Mouse (Mus musculus) midbrain, embryonic 12.5 days (tissue): ENCODE results near the gene Ago1. TPM values are rescaled to one million over a fixed set of nuclear protein-coding genes. Genes with fewer than 3 reads are reported as not detected.

Experiments
- ATAC-seq: fragments of 200-750 bp; cut with Nextera tagmentation; 2 replicates; pipeline ENCODE4 v1.8.0; 2017; ENCODE audit warnings: low read depth, moderate TSS enrichment, moderate library complexity; ENCODE audit not compliant: low FRiP score
- H3K27ac ChIP-seq: fragments of 300-500 bp; sonication (generic); replicated peaks from 2 replicates; pipeline ENCODE4 v1.5.1; 2016; ENCODE audit warnings: mild to moderate bottlenecking
- H3K27me3 ChIP-seq: fragments of 300-500 bp; sonication (generic); 2 replicates; pipeline ENCODE4 v1.6.1; 2016; ENCODE audit warnings: mild to moderate bottlenecking
- H3K36me3 ChIP-seq: fragments of 300-500 bp; sonication (generic); 2 replicates; pipeline ENCODE4 v1.6.1; 2016
- H3K4me1 ChIP-seq: fragments of 300-500 bp; sonication (generic); 2 replicates; pipeline ENCODE4 v1.6.1; 2016
- H3K4me2 ChIP-seq: fragments of 300-500 bp; sonication (generic); replicated peaks from 2 replicates; pipeline ENCODE4 v1.6.1; 2016; ENCODE audit warnings: mild to moderate bottlenecking, moderate library complexity
- H3K4me3 ChIP-seq: fragments of 300-500 bp; sonication (generic); 2 replicates; pipeline ENCODE4 v1.5.1; 2016; ENCODE audit warnings: mild to moderate bottlenecking
- H3K9ac ChIP-seq: fragments of 300-500 bp; sonication (generic); replicated peaks from 2 replicates; pipeline ENCODE4 v1.6.1; 2016; ENCODE audit warnings: mild to moderate bottlenecking, moderate library complexity
- H3K9me3 ChIP-seq: fragments of 300-500 bp; sonication (generic); 2 replicates; pipeline ENCODE4 v1.6.1; 2016; ENCODE audit warnings: mild to moderate bottlenecking
- WGBS: fragments of 180-500 bp; shearing (Covaris S2); methylation state at CpG from one replicate; pipeline ENCODE4 v1.1.7; 2016; 5-methylcytosine and 5-hydroxymethylcytosine counted together
- polyA plus RNA-seq: library from polyadenylated mRNA; unstranded; fragments of >200 nt; fragmentation: Nextera tagmentation; extraction: Ambion mirVana; gene quantifications from 2 replicates; pipeline ENCODE4 v1.2.1, GENCODE M21; 2016

Gene Ago1
- polyA plus RNA-seq, 1 experiment from 2014 or later: 21.7 TPM

DNA sequence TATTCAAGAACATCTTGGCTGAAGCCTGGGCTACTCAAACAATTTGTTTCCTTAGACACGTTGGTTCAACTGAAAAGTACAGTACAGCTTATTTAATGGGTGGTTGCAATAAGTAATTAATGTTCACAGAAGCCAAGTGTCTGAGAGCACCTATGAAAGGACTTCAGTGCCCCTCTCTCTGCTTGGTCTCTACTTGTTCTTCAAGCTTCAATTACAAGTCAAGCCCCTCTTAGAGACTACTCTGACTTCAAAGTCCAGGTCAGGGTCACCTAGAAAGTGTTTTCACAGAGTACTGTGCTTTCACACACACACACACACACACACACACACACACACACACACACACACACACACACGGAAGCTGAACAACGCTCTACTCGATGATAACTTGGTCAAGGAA is 25.0 kb upstream of the Ago1 start:
- WGBS: 79% methylated on average over 4 of the region's 4 CpGs
- no peaks in the 10 kb centered on the region for H3K27me3 ChIP-seq
- no peak overlapping the region for H3K27ac ChIP-seq
- H3K4me1 ChIP-seq: no peaks in the 10 kb centered on the region
- no peak overlapping the region for H3K4me2 ChIP-seq
- no peak for ATAC-seq
- no peak overlapping the region for H3K9ac ChIP-seq
- no peak overlapping the region for H3K4me3 ChIP-seq
- H3K9me3 ChIP-seq: no peaks in the 10 kb centered on the region
- peaks cover 30% of the 10 kb centered on the region for H3K36me3 ChIP-seq

DNA sequence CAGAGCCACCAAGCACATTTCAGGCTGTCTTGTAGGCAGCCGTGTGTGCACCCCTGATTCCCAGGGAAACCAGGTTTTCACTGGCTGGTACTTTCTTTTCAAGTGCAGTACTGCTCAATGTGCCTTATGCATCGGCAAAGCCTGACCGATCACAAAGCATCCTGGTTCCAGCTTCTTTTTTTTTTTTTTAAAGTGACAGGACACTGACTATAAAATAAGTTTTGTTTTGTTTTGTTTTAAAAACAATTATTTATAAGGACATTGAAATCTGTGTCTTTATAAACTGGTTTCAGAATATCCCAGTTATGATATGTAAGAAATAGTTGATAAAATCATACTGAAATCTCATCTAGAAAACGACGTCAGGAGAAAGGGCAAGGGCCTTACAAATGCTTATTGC is 23.6 kb upstream of the Ago1 start:
- H3K9ac ChIP-seq: no peak overlapping the region
- no peaks in the 10 kb centered on the region for H3K27me3 ChIP-seq
- peaks cover 28% of the 10 kb centered on the region for H3K36me3 ChIP-seq
- H3K4me3 ChIP-seq: no peak overlapping the region
- WGBS: 50% methylated on average over 5 of the region's 5 CpGs
- no peaks in the 10 kb centered on the region for H3K9me3 ChIP-seq
- no peak for ATAC-seq
- no peak overlapping the region for H3K27ac ChIP-seq
- H3K4me2 ChIP-seq: no peak overlapping the region
- H3K4me1 ChIP-seq: no peaks in the 10 kb centered on the region

DNA sequence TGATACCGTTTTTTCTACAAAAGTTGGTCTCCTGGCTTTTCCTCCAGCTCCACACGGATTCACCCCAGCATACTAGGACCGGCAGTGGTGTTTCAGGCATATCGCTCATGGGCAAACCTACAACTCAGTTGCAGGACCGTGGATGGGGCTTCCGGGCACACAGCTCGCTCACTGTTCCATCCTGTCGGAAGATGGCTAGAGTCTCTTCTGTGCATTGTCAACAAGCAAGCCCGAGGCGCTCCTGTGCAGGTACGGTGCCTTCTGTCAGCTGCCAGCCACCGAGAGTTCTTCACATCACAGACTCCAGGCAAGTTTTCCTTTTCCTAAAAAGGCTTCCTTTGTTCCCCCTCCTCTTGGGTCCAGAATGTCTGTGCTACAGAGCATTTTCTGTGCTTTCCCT is 22.3 kb upstream of the Ago1 start:
- no peaks in the 10 kb centered on the region for H3K9me3 ChIP-seq
- 85% methylated on average over 12 of the region's 12 CpGs for WGBS
- H3K36me3 ChIP-seq: peaks cover 20% of the 10 kb centered on the region
- H3K27ac ChIP-seq: no peak overlapping the region
- no peak overlapping the region for H3K4me3 ChIP-seq
- no peak overlapping the region for H3K9ac ChIP-seq
- no peak for ATAC-seq
- H3K4me1 ChIP-seq: no peaks in the 10 kb centered on the region
- no peak overlapping the region for H3K4me2 ChIP-seq
- H3K27me3 ChIP-seq: no peaks in the 10 kb centered on the region

DNA sequence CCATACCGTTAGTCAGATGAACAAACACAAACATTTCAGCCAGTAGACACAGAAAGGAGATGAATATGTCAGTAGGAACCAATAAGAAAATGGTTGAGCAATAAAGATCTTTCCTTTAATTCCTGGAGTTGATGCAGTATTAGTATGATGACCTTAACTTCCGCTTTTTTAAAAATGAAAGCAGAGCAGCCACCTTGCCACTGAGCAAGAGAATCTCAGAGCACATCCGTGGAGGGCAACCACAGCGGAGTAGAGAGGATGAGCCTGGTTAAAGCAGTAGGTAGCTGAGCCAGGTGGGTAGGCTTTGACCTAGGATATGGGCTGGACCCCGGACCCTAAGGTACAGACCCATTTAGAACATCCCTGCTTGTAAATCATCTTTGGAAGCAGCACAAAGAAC is 21.4 kb upstream of the Ago1 start:
- WGBS: 89% methylated on average over 5 of the region's 5 CpGs
- Histone ChIP-seq H3K4me1 (no peaks in the 10 kb centered on the region), H3K4me3 (no peak overlapping the region), H3K4me2 (no peak overlapping the region), H3K27me3 (no peaks in the 10 kb centered on the region), H3K36me3 (peaks cover 20% of the 10 kb centered on the region), H3K9ac (no peak overlapping the region), H3K9me3 (no peaks in the 10 kb centered on the region), H3K27ac (no peak overlapping the region)
- ATAC-seq: no peak

DNA sequence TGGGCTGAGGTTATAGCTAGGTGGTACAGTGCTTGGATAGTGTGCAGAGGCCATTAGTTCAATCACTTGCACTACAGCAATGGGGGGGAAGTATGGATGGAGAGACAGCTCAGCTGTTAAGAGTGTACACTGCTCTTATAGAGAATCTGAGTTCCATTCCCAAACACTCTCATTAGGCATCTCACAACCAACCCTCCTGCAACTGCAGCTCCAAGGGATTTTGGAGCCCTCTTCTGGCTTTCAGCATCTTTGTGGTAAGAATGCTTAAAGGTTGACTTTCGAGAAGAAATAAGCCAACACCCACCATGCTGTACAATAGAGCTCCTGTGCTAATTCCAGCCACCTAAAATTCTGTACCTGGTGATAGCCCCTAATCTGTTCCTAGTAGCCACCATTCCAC is 17.8 kb upstream of the Ago1 start:
- 81% methylated on average over 1 of the region's 1 CpGs for WGBS
- Histone ChIP-seq H3K4me1 (no peaks in the 10 kb centered on the region), H3K4me2 (no peak overlapping the region), H3K9ac (no peak overlapping the region), H3K27me3 (no peaks in the 10 kb centered on the region), H3K36me3 (peaks cover 7% of the 10 kb centered on the region; the same call in 1 of the 2 replicates), H3K27ac (no peak overlapping the region), H3K4me3 (no peak overlapping the region), H3K9me3 (no peaks in the 10 kb centered on the region)
- no peak for ATAC-seq

DNA sequence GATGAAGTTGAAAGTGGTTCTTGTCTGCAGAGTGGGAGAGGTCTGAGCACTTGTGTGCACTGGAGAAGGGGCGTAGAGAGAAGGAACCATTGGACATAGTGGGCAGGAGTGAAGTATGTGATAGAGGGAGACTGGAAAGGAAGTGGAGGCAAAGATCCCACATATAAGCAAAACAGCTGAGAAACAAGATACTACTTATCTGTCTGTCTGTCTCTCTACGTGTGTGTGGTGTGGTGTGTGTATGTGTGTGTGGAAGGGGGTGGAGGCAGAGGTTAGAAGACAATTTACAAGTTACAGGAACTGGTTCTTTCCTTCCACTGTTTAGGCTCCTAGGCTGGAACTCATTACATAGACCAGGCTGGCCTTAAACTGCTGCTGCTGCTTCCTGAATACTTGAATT is 16.7 kb upstream of the Ago1 start:
- H3K9me3 ChIP-seq: no peaks in the 10 kb centered on the region
- H3K4me1 ChIP-seq: no peaks in the 10 kb centered on the region
- H3K27me3 ChIP-seq: no peaks in the 10 kb centered on the region
- H3K9ac ChIP-seq: no peak overlapping the region
- H3K36me3 ChIP-seq: no peaks in the 10 kb centered on the region
- WGBS: 89% methylated on average over 2 of the region's 2 CpGs
- no peak overlapping the region for H3K27ac ChIP-seq
- H3K4me2 ChIP-seq: no peak overlapping the region
- ATAC-seq: no peak
- H3K4me3 ChIP-seq: no peak overlapping the region

DNA sequence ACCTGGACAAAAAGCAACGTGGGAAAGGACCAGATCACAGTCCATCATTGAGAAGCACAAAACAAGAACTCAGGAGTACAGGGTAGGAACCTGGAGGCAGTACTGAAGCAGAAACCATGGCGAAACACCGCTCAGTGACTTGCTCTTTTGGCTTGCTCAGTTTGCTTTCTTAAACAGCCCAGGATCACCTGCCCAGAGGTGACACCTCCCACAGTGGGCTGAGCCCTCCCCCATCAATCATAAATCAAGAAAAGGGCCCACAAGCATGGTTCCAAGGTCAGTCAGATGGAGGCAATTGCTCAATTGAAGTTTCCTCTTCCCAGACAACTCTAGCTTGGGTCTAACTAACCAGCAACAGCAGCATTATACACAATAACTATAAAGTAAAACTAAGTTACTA is 15.5 kb upstream of the Ago1 start:
- Histone ChIP-seq H3K27me3 (no peaks in the 10 kb centered on the region), H3K4me2 (no peak overlapping the region), H3K4me1 (no peaks in the 10 kb centered on the region), H3K27ac (no peak overlapping the region), H3K36me3 (no peaks in the 10 kb centered on the region), H3K4me3 (no peak overlapping the region), H3K9me3 (no peaks in the 10 kb centered on the region), H3K9ac (no peak overlapping the region)
- 91% methylated on average over 3 of the region's 3 CpGs for WGBS
- ATAC-seq: no peak

DNA sequence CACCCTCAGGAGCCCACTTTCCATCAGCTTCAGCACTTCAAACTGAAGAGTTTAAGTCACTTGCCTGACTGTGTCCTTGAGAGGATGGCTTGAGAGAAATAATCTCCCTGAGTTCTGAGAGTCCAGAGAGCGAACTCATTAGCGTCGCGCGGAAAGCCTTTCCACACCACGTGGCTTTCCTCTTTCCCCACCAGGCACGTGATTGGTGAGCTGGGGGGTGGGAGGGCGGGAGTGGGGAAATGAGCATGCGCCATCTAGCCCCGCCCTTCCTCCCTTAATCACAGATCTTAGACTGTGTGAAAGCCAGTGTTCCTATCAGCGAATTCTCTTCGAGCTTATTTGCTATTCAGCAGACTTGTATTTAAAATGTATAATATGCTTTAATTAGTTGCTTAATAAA is 14.6 kb upstream of the Ago1 start:
- ATAC-seq: no peak
- no peaks in the 10 kb centered on the region for H3K36me3 ChIP-seq
- no peak overlapping the region for H3K27ac ChIP-seq
- no peaks in the 10 kb centered on the region for H3K27me3 ChIP-seq
- no peak overlapping the region for H3K4me3 ChIP-seq
- no peak overlapping the region for H3K9ac ChIP-seq
- WGBS: 84% methylated on average over 12 of the region's 12 CpGs
- H3K4me1 ChIP-seq: no peaks in the 10 kb centered on the region
- no peak overlapping the region for H3K4me2 ChIP-seq
- H3K9me3 ChIP-seq: no peaks in the 10 kb centered on the region

DNA sequence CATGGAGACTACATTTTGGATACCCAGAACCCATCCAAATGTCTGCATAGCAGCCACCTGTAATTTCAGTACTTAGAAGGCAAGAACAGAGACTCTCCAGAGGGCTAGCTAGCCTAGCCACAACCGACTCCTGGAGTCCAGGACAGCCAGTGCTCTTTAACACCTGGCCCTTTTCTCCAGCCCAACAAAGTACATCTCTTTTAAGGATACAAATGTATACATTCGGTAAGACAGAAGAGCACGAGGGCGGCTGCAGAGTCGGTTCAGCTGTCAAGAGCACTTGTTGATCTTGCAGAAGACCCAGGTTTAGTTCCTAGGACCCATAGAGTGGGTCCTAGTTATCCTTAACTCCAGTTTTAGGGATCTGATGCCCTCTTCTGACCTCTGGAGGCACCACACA is 13.1 kb upstream of the Ago1 start:
- no peaks in the 10 kb centered on the region for H3K27me3 ChIP-seq
- no peak overlapping the region for H3K4me3 ChIP-seq
- H3K27ac ChIP-seq: no peak overlapping the region
- no peaks in the 10 kb centered on the region for H3K4me1 ChIP-seq
- H3K9me3 ChIP-seq: no peaks in the 10 kb centered on the region
- no peak overlapping the region for H3K9ac ChIP-seq
- 93% methylated on average over 5 of the region's 5 CpGs for WGBS
- no peaks in the 10 kb centered on the region for H3K36me3 ChIP-seq
- H3K4me2 ChIP-seq: no peak overlapping the region
- ATAC-seq: no peak

DNA sequence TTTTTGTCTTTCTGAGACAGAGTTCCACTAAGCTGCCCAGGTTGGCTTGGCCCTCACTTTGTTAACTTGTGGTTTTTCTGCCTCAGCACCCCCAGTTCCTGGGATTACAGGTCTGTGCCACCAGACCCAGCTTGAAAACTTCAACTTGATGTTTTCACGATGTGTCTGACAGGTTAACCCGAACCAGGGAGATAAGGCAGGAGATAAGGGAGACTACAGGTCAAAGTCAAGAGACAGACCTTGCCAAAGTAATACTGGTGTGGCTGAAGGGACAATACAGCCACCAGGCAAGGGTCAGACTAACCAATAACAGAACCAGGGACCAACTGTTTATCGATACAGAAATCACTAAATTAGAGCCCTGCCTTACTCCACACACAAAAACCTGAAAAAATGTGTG is 11.9 kb upstream of the Ago1 start:
- 84% methylated on average over 3 of the region's 3 CpGs for WGBS
- Histone ChIP-seq H3K9ac (no peak overlapping the region), H3K9me3 (no peaks in the 10 kb centered on the region), H3K36me3 (no peaks in the 10 kb centered on the region), H3K4me3 (no peak overlapping the region), H3K4me2 (no peak overlapping the region), H3K27me3 (no peaks in the 10 kb centered on the region), H3K4me1 (no peaks in the 10 kb centered on the region), H3K27ac (no peak overlapping the region)
- no peak for ATAC-seq

DNA sequence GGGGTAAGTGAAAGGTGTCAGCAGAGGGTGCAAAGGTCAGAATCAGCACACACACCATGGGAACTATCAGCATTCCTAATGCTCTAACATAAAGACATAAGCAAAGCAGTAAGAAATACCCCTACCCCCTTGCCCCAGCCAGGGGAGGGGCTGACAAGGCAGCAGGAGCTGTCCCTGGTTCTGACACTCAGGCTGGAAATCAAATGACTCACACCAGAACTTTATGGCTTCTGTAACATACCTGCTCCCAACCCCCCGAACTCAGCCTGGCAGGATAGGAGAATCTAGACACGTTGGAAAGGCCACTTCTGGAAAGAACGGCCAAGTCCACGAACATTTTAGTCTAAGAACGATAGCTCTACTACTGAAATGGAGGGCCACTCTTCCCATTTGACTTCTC is 4.6 kb upstream of the Ago1 start:
- H3K9me3 ChIP-seq: no peaks in the 10 kb centered on the region
- 52% methylated on average over 5 of the region's 5 CpGs for WGBS
- peaks cover 4% of the 10 kb centered on the region; the same call in 1 of the 2 replicates for H3K4me1 ChIP-seq
- no peaks in the 10 kb centered on the region for H3K36me3 ChIP-seq
- H3K27me3 ChIP-seq: no peaks in the 10 kb centered on the region
- H3K27ac ChIP-seq: no peak overlapping the region
- H3K4me2 ChIP-seq: no peak overlapping the region
- H3K9ac ChIP-seq: no peak overlapping the region
- H3K4me3 ChIP-seq: no peak overlapping the region
- ATAC-seq: no peak

DNA sequence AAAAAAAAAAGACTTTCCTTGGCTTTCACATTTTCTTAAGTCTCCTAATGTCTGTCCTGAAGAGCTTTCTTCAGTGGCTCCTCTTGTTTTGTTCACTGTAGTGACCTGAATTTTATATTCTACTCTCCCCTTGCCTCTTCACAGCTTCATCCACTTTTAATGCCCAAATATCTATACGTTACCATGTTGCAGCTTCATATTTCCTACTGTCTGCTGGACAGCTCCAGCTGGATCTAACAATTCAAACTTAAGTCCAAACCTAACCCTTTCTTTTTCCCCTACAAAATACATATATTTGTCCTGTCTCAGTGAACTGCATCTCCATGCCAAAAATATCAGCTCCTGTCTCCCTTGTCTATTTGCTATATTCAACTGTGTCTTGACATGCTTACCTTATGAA is 951 bp upstream of the Ago1 start:
- Histone ChIP-seq H3K4me1 (peaks cover 34% of the 10 kb centered on the region), H3K27ac (peak overlapping the region; percentile 99; the same call in 1 of the 2 replicates), H3K4me3 (no peak overlapping the region), H3K27me3 (no peaks in the 10 kb centered on the region), H3K9me3 (no peaks in the 10 kb centered on the region), H3K36me3 (no peaks in the 10 kb centered on the region), H3K9ac (no peak overlapping the region), H3K4me2 (peak overlapping the region; percentile 72; the same call in 1 of the 2 replicates)
- ATAC-seq: no peak
- WGBS: 66% methylated on average over 1 of the region's 1 CpGs

DNA sequence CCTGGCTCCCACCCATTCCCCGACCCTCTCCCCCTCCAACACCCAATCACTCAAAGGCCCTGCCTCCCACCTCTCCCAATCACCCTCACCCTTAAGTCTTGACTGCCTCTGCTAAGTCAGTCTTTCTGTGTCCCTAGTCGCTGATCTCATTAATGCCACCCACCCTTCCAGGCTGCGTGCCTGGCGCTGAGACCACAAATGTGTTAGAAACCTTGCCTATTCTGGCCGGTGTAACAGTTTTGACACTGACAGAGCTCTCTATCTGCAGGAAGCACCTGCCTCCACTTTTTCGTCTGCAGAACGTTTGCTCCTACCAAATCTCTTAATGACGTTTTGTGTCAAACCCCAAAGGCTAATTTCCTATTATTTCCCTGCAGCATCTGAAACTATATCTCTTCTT is 542 bp upstream of the Ago1 start:
- 6% methylated on average over 8 of the region's 8 CpGs for WGBS
- Histone ChIP-seq H3K27me3 (no peaks in the 10 kb centered on the region), H3K4me3 (peak overlapping the region; percentile 76), H3K9ac (no peak overlapping the region), H3K4me1 (peaks cover 38% of the 10 kb centered on the region), H3K27ac (peak overlapping the region; percentile 99), H3K4me2 (peak overlapping the region; percentile 72), H3K9me3 (no peaks in the 10 kb centered on the region), H3K36me3 (no peaks in the 10 kb centered on the region)
- ATAC-seq: no peak
